Mouse (Mus musculus): ENCODE results near the gene Agap2. TPM values are rescaled to one million over a fixed set of nuclear protein-coding genes. Genes with fewer than 3 reads are reported as not detected.

The Agap2 gene
- polyA plus RNA-seq, 1 experiment = 26.5 TPM

DNA sequence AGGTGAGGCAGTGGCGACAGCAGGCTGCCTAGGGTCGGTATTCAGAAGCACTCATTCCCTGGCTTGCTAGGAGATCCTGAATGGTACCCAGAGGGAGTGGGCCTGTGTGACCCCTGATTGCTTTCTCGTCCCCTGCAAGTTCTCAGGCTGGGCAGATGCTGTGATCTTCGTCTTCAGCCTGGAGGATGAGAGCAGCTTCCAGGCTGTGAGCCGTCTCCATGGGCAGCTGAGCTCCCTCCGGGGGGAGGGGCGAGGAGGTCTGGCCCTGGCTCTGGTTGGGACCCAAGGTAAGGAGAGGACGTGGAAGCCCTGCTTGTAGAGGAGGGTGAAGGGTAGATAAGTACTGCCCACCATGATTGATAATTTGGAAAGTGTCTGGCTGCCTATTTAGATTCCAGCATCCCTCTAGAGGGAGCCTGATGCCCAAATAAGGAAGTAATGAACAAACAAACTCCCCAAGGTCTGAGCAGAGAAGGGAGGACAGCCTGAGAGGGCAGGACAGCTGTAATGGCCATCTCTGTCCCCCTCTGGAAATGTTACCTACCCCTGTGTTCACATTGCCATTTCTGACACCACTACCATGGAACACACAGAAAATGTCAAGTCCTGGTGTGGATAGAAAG is 8.3 kb downstream of the Agap2 start:
- Histone ChIP-seq H3K4me1 (peaks cover 15% of the 10 kb centered on the region), H3K4me3 (replicated peaks) (no peak overlapping the region), H3K27me3 (replicated peaks) (no peaks in the 10 kb centered on the region), H3K36me3 (replicated peaks; ENCODE audit: low read length) (peaks cover 95% of the 10 kb centered on the region), H3K9me3 (peaks cover 6% of the 10 kb centered on the region; the same call in 1 of the 2 replicates)
- no peak for TF ChIP-seq GATA1 (IDR thresholded peaks at IDR 0.05; ENCODE audit: borderline replicate concordance, low read length)
- TF ChIP-seq FLI1 (IDR thresholded peaks at IDR 0.05; ENCODE audit: low read length) = no peak

DNA sequence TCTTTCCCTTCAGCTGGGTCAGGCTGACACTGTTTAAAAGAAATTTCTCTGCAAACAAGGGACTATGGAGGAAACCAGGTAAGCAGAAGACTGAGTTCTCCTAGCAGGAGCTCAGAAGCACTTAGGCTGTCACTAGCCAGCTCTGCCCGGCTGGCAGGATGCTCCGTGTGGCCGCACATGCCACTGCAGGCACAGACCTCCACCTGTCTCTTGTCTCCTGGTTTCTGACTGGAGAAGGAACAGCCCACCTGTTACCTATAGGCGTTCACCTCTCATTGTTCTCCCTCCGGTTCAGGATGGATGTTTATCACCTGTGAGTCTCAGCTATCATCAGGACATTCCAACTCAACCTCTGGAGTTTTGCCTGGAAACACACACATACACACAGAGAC is 8.8 kb downstream of the Agap2 start:
- no peaks in the 10 kb centered on the region for H3K27me3 ChIP-seq (replicated peaks)

DNA sequence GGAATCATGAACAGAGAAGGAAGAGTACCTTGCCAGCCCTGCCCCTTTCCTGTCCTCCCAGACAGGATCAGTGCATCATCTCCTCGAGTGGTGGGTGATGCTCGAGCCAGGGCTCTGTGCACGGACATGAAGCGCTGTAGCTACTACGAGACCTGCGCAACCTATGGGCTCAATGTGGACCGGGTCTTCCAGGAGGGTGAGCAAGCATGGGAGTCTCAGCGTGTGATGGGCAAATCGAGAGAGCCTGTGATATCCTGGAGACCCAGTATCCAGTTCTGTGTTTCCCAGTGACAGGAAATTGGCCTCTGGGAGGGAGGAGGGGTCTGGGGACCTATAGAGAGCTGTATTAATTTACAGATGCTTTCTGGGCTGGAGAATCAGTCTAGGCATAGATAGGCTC is 10.0 kb downstream of the Agap2 start:
- peaks cover 96% of the 10 kb centered on the region for H3K36me3 ChIP-seq (replicated peaks; ENCODE audit: low read length)
- no peak overlapping the region for H3K4me3 ChIP-seq (replicated peaks)
- peaks cover 13% of the 10 kb centered on the region for H3K4me1 ChIP-seq
- H3K9me3 ChIP-seq = peaks cover 6% of the 10 kb centered on the region; the same call in 1 of the 2 replicates
- no peaks in the 10 kb centered on the region for H3K27me3 ChIP-seq (replicated peaks)
- TF ChIP-seq FLI1 (IDR thresholded peaks at IDR 0.05; ENCODE audit: low read length) (no peak), GATA1 (IDR thresholded peaks at IDR 0.05; ENCODE audit: borderline replicate concordance, low read length) (no peak)

More for the DNA sequence above, 8.8 kb downstream of the Agap2 start:
- H3K4me1 ChIP-seq = peaks cover 13% of the 10 kb centered on the region
- H3K4me3 ChIP-seq (replicated peaks) = no peak overlapping the region
- peaks cover 96% of the 10 kb centered on the region for H3K36me3 ChIP-seq (replicated peaks; ENCODE audit: low read length)
- H3K9me3 ChIP-seq = peaks cover 6% of the 10 kb centered on the region; the same call in 1 of the 2 replicates
- TF ChIP-seq FLI1 (IDR thresholded peaks at IDR 0.05; ENCODE audit: low read length) (no peak), GATA1 (IDR thresholded peaks at IDR 0.05; ENCODE audit: borderline replicate concordance, low read length) (no peak)

DNA sequence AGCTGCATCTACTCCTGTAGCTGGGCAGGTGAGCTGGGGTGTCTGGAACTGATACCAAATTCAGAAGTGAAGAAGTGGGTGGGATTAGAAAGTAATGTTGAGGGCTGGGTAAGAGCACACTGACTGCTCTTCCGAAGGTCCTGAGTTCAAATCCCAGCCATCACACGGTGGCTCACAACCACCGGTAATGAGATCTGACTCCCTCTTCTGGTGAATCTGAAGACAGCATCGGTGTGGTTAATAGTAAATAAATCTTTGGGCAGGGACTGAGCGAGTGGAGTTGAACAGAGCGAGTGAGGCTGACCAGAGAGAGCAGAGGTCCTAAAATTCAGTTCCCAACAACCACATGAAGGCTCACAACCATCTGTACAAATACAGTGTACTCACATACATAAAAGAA is 10.5 kb downstream of the Agap2 start:
- TF ChIP-seq GATA1 (IDR thresholded peaks at IDR 0.05; ENCODE audit: borderline replicate concordance, low read length) (no peak), FLI1 (IDR thresholded peaks at IDR 0.05; ENCODE audit: low read length) (no peak)

DNA sequence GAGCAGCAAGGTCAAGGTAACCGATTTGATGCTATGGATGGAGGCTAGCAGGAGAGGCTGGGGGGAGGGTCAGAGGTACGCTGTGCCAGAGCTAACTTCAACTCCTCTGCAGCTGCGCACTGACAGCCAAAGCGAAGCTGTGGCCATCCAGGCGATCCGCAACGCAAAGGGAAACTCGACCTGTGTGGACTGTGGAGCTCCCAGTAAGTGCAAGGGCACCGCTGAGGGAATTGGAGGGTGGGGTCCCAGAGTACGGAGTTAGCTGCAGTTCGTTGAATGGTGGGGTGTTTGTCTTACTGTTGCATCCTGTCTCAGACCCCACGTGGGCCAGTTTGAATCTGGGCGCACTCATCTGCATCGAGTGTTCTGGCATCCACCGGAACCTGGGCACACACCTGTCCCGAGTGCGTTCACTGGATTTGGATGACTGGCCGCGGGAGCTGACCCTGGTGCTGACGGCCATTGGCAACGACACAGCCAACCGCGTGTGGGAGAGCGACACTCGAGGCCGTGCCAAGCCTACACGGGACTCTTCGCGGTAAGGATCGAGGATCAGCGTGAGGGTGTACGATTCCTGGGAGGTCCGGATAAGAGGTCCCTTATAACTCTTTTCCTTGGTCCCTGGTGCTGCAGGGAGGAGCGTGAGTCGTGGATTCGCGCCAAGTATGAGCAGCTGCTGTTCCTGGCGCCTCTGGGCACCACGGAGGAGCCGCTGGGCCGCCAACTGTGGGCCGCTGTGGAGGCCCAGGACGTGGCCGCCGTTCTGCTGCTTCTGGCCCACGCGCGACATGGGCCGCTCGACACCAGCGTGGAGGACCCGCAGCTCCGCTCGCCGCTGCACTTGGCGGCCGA is 15.7 kb downstream of the Agap2 start:
- Histone ChIP-seq H3K4me3 (replicated peaks) (no peak overlapping the region), H3K36me3 (replicated peaks; ENCODE audit: low read length) (peaks cover 96% of the 10 kb centered on the region)

More for the DNA sequence above, 10.5 kb downstream of the Agap2 start:
- peaks cover 96% of the 10 kb centered on the region for H3K36me3 ChIP-seq (replicated peaks; ENCODE audit: low read length)
- no peaks in the 10 kb centered on the region for H3K27me3 ChIP-seq (replicated peaks)
- H3K4me1 ChIP-seq = peaks cover 17% of the 10 kb centered on the region
- H3K9me3 ChIP-seq = peaks cover 4% of the 10 kb centered on the region; the same call in 1 of the 2 replicates
- H3K4me3 ChIP-seq (replicated peaks) = no peak overlapping the region

DNA sequence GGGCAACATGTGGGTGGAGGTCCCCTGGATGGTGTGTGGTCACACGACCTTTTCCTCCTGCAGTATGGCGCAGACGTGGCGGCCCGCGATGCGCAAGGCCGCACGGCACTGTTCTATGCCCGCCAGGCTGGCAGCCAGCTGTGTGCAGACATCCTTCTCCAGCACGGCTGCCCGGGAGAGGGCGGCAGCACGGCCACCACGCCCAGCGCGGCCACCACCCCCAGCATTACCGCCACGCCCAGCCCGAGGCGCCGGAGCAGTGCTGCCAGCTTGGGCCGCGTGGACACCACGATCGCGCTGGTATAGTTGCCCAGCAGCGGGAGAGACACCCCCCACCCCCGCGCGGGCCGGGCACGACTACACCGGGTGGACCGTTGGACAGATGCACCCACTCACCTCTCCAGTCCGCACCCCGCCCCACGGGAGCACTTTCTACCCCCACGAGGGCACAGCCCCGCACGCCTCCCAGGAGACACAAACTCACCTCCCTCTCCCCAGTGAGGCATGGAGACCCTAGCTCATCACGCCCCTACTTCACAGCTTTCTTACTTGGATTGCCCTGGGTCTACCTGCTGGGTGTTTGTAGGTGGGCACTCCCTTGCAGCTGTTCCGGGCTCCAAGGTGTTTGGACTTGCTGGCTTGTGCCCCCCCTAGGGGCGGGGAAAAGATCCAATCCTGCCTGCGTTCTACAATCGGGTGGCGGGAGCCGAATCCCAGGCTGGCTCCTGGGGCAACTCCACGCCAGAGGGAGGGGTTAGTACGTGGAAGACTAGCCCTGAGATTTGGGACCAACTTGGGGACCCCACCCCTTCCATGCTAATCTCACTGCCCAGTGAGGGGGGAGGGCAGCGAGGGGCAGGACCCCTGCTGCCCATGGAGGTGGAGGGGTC is 16.7 kb downstream of the Agap2 start:
- Histone ChIP-seq H3K36me3 (replicated peaks; ENCODE audit: low read length) (peaks cover 98% of the 10 kb centered on the region), H3K4me1 (peaks cover 49% of the 10 kb centered on the region), H3K4me3 (replicated peaks) (no peak overlapping the region), H3K9me3 (peaks cover 9% of the 10 kb centered on the region), H3K27me3 (replicated peaks) (no peaks in the 10 kb centered on the region)
- TF ChIP-seq FLI1 (IDR thresholded peaks at IDR 0.05; ENCODE audit: low read length) (no peak), GATA1 (IDR thresholded peaks at IDR 0.05; ENCODE audit: borderline replicate concordance, low read length) (no peak)

More for the DNA sequence above, 15.7 kb downstream of the Agap2 start:
- Histone ChIP-seq H3K4me1 (peaks cover 45% of the 10 kb centered on the region), H3K9me3 (peaks cover 9% of the 10 kb centered on the region), H3K27me3 (replicated peaks) (no peaks in the 10 kb centered on the region)
- TF ChIP-seq FLI1 (IDR thresholded peaks at IDR 0.05; ENCODE audit: low read length) (no peak), GATA1 (IDR thresholded peaks at IDR 0.05; ENCODE audit: borderline replicate concordance, low read length) (no peak)

DNA sequence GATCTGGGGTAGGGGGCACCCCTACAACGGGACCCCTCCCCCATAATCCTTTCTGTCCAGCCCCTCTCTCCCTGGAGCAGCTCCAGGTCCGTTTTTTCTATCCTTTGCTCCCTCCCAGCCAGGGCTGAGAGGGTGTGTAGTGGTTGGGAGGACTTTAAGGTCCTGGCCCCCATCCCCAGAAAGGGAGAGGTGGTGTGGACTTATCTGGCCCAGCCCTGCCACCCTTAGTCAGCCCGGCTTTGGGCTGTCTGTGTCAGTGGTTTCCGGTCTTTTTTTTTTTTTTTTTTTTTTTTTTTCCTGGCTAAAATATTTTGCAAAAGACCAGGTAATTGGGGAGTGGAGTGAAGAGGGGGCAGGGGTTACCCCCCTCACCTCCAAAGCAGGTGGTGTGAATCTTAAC is 17.7 kb downstream of the Agap2 start:
- TF ChIP-seq FLI1 (IDR thresholded peaks at IDR 0.05; ENCODE audit: low read length) (no peak), GATA1 (IDR thresholded peaks at IDR 0.05; ENCODE audit: borderline replicate concordance, low read length) (no peak)
- Histone ChIP-seq H3K4me1 (peaks cover 53% of the 10 kb centered on the region), H3K27me3 (replicated peaks) (no peaks in the 10 kb centered on the region), H3K9me3 (peaks cover 9% of the 10 kb centered on the region), H3K4me3 (replicated peaks) (no peak overlapping the region), H3K36me3 (replicated peaks; ENCODE audit: low read length) (peaks cover 98% of the 10 kb centered on the region)

DNA sequence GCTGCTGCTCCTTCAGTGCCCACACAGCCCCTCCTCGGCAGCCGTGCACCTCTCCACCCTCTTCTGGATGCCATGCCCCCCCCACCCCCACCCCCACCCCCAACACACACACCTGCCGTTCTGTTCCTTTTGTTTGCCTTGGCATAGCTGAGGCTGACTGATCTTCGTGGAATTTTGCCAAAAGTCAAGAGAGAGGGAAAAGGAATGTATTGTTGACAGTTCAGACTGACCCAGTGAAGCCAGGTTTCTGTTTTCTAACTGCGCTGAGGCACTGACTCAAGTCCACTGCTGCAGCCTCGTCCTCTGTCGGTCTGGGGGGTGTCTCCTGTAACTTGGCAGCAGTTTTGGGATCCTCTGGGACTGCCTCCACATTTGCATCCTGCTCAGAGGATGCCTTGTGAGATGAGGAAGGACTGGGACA is 19.3 kb downstream of the Agap2 start:
- Histone ChIP-seq H3K9me3 (peaks cover 9% of the 10 kb centered on the region), H3K4me1 (peaks cover 69% of the 10 kb centered on the region), H3K36me3 (replicated peaks; ENCODE audit: low read length) (peaks cover 99% of the 10 kb centered on the region), H3K4me3 (replicated peaks) (no peak overlapping the region), H3K27me3 (replicated peaks) (no peaks in the 10 kb centered on the region)
- TF ChIP-seq GATA1 (IDR thresholded peaks at IDR 0.05; ENCODE audit: borderline replicate concordance, low read length) (no peak), FLI1 (IDR thresholded peaks at IDR 0.05; ENCODE audit: low read length) (no peak)

DNA sequence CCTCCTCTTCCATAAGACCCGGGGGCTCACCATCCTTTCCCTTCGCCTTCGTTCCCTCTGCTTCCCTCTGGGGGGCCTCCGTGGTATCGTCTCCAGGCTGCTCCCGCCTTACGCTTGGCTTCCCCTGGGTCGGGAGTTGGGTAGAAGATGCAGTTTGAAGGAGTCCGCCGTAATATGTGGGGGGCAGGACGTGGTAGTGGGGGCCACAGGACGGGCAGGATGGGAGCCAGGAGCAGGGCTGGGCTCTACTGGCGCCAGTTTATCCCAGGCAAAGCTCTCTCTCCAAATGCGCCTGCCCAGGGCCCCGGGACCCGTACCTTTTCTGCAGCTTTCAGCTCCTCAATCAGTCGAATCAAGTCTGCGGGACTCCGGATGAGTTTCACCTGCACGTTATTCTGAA is 23.4 kb downstream of the Agap2 start:
- Histone ChIP-seq H3K4me3 (replicated peaks) (no peak overlapping the region), H3K9me3 (no peaks in the 10 kb centered on the region), H3K27me3 (replicated peaks) (no peaks in the 10 kb centered on the region), H3K4me1 (peaks cover 83% of the 10 kb centered on the region), H3K36me3 (replicated peaks; ENCODE audit: low read length) (peaks cover 98% of the 10 kb centered on the region)
- TF ChIP-seq GATA1 (IDR thresholded peaks at IDR 0.05; ENCODE audit: borderline replicate concordance, low read length) = no peak
